Mouse (Mus musculus): Measurements from ENCODE around the gene Exoc6b.

DNA sequence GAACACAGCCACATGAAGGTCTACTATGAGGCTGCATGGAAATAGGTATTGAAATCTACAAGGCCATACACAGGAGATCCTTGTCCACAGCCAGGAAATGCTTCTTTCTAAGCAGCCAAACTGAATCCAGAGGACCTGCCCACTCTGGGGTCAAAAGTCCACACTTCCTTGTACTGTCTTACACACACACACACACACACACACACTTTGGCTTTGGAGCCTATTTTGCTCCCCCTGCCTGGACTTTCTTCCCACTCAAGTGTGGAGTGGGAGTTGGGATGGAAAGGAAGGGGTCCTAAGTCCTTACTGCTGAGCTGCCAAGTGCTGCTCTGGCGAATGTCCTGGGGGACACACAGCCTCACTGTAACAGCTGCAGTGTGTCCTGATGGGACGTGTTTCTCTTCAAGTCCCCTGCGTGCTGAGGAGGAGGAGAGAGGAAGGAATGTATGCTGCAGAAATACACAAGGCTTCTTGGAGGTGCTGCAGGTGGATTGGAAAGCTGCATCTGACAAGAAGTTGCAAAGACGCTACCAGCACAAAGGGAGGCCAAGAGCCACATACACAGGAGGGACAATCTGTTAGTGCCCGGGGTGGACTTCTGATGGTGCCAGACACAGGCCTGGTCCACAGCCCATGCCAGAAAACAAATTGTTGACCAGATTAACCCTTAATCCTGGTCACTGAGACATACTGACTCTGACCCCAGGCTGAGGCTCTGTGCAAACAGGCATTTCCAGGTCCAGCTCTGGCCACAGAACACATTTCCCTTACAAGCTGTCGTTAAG, 478.2 kb downstream of the Exoc6b start:
- TF ChIP-seq CTCF (IDR thresholded peaks at IDR 0.05; ENCODE audit: low read depth, low read length) (no peak), GATA2 (IDR thresholded peaks at IDR 0.05; ENCODE audit: borderline replicate concordance, low read depth, low read length) (no peak), POLR2AphosphoS5 (IDR thresholded peaks at IDR 0.05; ENCODE audit: insufficient replicate concordance, low read depth, low read length) (no peak)

Data from G1E (cell line).